Mouse (Mus musculus) cerebellum, postnatal 36 days (tissue): ENCODE measurements around the gene Cat.
A peak's percentile ranks its signal among the peaks of the same experiment; 100 is the strongest.

Experiments used
- DNase-seq, 2 experiments: peaks; one replicate each; pipeline ENCODE4 v3.0.0; 2021 to 2022; ENCODE audit warnings: mixed read lengths in 2 of 2

Cat gene

DNA sequence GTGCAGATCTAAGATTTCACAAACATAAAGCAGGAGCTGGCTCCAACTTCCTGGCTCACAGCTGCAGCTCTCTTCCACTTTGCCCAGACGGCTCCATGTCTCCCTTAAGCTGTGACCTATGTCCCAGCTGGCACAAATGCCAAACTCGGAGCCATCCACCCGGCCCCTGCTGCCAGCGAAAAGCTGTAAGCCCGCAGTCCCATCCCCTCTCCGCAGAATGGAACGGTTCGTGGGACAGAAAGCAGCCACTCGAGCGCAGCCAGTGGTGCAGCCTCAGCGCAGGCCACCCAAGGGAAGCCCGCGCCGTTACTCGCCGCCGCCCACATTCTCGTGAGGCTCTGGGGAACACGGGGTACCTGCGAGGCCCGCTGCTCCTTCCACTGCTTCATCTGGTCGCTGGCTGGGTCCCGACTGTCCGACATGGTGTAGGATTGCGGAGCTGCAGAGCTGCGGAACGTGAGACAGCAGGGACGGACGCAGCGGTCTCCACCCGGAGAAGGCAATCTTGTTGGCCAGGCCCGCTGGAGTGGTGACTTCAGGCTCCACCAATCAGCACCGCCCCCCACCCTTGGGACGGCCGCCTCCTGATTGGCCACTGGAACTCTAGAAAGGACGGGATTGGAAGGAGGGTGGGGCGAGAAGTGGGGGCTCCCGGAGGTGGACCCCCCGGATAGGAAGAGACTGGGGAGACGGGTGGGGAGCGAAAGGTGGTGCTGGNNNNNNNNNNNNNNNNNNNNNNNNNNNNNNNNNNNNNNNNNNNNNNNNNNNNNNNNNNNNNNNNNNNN is at the start of gene Cat:
Gene Cat (minus strand): TSS at position 544 of the 785 bp plus-strand sequence.
- DNase-seq, result peak; percentile 93 to 94

DNA sequence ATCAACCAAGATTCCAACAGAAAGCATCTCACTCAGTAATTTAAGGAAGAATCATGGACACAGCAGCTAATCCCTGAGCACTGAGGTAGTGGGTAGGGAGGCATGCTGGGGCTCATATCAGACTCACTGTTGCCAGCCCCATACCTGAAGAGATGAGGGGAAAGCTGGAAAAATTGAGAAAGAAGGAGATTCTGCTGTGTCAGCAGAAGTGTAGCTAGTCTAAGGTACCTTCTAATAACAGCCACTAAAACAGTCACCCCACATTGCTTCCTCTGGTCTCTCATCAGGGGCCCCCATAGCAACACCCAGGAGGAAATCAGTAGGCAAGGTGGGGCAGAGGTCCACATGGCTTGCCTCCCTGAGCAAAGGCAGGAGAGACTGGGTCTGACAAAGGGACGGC is 40.6 kb upstream of the Cat start:
- no peak for DNase-seq

DNA sequence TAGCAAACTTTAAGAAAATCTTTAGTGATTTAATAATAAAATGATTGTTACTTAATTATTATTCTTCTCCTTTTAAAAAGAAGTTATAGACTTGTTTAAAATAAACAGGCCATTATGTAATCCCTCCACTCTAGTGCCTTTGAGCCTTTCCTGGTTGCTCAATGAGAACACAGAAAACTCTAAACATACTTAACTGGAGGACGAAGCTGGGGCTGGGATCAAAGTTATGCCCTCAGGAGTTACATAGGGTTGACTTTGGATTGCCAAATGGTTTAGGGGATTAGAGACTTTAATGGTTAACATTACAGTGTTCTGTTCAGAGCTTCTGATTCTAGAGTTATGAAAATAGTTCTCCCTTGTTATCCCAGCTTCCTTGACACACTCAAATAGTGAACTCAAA is 31.5 kb upstream of the Cat start:
- no peak for DNase-seq

DNA sequence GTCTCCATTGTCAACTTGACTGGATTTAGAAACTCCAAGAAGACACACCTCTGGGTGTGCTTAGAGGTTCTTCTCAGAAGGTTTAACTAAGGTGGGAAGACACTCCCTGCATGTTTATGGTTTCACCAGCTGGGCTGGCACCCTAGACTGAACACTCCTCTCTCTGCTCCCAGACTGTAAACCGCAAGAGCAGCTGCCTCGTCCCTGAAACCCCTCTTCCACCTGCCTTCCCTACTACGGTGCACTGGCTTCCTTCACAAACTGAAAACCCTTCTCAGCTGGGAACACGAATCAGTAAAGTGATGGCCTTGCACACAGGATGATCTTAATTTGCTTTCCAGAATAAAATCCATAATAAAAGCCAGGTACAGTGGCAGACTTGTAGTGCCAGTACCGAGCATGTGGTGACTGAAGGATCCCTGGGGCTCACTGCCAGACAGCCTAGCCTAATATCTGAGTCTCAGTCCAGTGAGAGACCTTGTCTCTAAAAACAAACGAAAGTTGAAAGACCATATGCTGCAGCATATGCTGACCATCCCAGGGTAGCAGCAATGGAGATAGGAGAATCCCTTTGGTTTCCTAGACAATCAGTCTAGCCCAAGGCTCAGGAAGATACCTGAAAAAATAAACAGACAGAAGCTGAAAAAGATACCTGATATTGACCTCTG is 30.7 kb upstream of the Cat start:
- peak; percentile 76 to 77 for DNase-seq

DNA sequence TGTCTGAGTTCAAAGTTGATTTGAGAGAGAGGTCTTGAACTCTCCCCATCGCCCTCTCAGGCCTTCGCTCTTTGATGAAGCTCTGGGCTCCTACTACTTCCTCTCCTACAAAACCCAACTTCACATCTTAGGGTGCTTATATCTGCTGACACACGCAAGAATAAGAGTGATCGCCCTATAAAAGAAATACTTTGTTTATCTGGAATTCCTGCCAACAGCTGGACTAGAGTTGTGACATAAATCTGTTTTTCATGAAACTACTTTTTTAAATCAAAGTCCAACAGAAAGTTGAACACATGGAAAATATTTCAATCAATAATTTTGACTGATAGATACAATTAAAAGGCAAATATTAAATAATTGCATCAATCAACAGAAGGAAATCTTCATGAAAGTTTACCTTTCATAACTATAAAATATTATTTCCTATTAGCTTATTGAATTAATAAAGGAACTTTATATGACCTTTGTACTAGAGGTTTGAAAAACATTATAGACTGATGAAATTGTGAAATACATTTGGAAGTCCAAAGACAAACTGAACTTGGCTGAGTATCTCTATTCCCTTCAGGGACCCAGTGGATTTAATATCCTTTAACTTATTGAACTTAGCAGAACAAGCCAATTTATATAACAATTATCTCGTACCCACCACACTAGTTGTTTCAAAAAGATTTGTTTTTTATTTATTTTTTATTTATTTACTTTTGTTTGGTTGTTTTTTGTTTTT is 27.3 kb upstream of the Cat start:
- no peak for DNase-seq

DNA sequence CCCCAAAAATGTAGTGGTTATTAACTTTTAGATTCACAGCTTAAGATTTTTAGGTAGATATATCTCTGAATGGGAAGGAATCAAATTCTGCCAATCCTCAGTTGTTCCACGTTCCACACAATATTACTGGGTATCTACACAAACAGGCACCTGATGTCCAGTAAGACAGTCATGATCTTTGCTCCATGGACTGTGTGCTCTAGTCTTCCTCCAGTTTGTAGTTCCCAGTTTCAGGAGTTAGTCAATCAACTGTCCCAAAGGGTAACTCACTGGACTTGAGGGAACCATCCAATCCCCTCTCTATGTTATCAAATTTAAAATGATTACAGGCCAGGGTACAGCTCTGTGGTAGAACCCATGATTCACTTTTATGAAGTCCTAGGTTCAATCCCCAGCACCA is 26.7 kb upstream of the Cat start:
- DNase-seq, result no peak

DNA sequence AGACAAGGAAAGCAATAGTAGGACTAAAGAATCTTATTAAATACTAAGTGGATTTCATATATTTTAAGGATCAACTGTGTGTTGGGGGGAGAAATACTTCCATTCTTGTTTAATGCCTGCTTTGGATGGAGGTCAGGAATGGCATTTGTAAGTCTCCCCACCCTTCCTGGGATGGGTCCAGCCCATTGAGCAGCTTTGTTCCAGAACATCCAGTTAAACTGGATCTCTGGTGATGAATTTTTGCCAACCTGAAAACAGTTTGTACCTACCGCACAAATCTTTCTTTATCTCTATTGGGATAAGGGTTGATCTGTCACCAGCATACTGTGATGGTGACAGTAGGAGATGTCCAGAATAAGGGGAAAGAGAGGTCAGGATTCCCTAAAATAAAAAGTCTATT is 26.1 kb upstream of the Cat start:
- DNase-seq, result no peak

DNA sequence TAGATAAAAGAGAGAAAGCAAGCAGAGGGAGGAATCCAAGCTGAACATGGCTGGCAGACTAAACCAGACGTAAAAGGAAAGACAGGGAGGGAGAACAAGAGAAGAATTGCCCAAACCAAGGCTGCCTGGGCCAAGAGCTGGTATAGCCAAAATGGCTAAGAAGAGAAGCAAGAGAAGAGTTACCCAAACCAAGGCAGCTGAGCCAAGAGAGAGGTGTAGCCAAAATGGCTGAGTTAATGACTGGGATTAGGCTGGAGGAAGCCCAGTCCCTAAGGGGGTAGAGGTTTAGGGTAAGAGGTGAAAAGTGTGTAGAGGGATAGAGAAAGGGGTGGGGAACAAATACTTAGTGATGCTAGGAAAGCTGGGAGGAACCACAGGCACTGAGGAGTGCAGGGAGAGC is 22.7 kb upstream of the Cat start:
- DNase-seq, result no peak

DNA sequence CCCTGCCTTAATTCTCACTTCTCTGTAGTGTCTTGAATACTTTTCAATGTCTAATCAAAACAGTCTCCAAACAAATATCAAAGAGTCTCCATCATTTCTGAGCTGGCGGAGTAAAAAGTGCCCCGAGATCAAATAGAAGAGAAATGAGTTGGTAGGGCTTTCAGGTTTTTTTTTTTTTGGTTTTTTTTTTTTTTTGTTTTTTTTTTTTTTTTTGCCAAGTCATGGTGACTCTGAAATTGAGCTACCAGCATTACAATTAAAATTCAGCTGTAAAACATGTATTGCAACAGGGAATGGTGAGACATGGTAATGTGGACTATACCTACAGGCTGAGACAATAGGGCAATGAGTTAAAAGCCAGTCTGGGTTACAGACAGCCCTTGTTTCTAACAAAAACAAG is 21.0 kb upstream of the Cat start:
- DNase-seq, result no peak

DNA sequence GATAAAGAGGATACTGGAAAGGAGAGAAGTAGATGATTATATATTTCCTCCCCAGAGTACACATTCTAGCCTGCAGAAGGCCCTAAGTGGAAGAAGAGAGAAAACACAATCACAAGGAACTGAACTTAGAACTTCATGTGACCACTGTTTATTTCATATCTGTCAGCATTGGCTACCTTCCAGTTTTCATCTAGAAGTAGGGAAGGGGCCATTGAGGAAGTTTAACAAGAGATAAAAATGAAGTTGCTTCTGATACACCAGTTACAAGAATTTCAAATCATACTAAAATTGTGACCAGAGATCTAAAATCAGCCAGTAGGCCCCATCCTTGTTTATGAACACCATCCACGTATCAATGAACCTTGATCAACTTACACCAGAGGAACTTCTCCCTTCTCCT is 19.5 kb upstream of the Cat start:
- no peak for DNase-seq

DNA sequence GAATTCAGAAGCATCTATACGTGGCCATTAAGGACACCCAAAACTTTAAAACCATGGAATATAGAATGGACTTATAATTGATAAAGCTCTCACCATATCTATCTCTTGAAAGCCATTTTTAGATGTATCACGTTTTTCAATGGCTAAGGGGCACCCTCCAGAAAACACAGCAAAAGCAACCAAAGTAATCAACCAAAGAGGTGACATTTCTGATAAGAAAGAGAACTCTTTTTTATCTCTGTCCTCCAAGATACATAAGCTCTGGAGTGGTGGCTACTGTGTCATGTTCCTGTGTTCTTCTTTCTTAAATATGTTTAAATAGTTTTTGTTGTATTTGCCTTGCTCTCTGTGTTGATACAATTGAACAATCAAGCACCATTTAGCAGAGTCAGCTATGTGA is 15.8 kb upstream of the Cat start:
- DNase-seq, result no peak

DNA sequence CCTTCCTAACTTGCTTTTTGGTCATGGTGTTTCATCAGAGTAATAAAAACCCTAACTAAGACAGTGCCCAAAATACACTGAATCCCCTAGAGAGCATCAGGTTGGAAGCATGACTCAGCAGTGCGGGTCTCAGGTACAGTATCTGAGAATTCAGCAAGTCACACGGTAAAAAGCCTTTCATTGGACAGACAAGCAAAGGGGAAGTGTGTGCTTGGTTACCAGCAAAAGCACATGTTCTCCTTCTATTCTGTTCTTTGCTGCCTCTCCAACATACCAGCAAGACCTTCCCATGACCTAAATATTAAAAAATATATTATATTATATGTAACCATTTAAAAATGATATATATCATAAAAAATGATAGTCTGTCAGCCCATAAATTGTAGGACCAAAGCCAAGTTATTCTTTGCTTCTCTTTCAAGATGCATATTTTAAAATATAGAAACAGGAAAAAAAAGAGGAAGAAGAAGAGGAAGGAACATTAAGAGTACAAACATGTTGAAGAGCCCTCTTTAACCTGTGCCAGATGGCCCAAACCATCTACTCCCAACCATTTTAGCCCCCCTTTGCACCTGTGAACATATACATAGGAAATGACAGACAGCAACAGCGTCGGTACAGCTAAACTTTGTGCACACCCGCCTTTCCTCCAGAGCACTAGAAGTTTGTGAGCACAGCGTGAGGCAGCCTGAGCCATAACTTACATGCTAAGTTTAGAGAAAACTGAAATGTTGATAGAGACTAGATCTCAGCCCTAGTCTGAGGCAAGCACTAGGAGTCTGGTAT is 10.9 kb upstream of the Cat start:
- DNase-seq, result no peak

DNA sequence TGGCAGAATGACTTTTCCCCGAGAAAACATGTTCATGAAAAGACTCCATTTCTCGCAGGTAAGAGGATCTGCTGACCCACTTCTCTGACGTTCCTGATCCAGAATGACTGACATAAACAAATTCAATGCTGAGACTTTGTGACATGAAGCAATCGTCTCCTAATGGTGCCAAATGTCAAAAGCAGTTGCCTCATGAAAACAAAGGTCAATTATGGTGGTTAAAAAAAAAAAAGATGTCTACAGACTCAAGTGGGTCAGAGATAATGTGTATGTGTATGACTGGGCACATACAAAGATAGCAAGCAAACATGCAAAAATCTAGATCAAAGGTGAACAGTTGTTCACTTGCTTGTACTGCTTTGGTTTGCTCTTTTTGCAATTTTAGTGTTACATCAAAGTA is 8.9 kb upstream of the Cat start:
- DNase-seq, result no peak

DNA sequence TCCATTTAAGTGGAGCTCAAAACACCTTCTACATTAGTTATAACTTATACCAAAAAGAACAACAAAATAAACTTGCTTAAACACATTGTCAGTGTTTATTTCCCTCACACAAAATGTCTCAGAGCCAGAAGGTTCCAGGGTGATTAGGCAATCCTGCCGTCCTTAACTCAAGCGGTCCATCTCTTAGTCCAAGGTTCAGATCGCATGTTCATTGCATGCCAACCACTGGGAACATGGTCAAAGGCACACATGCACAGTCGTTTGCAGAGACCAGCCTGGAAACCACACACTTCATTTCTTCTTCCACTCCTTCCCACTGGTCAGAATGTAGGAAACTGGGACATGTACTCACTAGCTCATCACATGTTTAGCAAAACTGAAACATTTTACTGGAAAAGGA is 7.6 kb upstream of the Cat start:
- no peak for DNase-seq

DNA sequence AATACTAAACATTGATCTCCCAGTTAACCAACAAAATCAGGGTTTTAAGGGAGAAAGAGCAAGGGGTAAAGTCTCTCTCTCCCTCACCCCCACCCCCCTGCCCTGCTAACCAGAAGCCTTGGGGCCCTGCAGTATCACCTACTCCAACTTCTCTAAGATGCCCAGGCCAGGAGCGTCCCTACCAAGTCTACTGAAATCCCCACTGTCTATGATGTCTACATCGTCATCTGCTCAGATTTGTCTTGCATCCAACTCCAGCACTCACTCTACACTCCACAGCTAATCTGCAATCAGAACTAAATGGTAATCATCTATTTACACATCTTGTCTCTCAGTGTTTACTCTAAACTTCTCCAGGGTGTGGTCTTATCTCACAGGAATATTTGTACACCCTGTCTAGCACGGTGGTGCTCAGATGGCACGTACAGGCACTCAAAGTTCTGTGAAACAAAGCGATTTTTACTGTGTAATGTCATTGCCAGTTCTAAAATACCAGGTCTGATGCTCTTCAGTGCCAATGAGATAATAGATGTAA is 907 bp downstream of the Cat start:
- DNase-seq, result no peak

DNA sequence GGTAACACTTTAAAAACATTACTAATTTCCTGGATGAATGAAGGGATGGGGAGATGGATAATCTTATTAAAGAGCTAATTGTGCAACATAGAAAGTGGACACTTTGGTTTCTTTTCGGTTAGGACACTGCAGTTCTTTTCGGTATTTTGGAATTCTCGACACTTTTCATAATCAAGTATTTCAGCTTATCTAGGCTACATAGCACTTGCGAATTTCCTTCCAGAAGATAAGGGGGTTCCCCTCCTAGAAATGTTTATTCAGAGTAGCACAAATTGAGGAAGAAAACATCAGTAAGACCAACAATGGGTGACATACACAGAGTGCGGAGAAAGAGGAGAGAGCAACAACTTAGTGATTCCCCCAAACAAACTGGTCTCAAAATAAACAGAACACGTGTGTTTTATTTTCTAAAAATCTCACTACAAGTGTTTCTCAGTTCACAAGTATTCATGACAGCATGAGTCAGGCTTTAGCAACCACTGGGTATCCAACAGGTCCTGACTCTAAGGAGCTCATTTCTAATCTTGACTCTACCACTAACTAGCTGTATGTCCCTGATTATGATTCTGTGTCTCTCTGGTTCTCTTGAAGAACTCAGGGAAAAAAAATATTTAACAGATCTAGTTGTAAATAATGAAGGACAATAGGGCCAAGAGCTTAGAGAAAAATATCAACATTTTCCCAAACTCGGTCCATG is 1.5 kb downstream of the Cat start:
- DNase-seq, result no peak

DNA sequence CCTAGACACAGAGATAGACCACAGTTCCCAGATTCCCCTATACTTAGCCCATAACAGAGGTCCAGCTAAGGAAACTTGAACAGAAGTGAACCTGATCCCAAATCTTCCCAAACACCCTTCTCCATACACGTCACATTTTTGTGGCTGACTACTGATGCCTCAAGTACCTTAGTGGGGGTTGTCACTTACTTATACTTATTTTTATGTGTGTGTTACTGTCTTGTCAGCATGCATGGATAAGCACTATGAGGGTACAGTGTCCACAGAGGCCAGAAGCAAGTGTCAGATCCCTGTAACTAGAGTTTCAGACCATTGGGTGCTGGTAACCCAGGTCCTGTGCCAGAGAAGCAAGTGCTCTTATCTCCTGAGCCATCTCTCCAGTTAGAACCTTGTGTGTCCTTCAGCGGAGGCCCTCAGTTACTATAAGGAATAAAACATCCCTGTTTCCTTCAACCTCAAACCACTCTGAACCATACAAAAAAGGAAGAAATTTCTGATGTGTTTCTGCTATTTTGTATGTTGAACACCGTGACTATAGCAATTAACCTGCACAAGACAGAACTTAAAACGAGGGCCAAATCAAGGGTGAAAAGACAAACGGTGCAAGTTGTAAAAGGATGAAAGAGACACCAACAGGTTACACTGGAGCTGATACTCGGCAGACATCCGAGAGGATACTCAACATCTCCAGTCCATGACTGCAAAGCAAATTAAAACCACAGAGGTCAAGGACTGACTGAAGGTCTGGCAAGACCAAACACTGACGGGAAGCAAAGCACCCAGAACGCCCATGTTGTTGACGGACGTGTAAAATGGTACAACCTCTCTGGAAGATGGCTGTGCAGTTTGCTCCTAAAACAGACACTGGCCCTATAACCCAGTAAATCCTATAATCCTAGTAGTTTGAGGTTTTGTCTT is 3.4 kb downstream of the Cat start:
- no peak for DNase-seq

DNA sequence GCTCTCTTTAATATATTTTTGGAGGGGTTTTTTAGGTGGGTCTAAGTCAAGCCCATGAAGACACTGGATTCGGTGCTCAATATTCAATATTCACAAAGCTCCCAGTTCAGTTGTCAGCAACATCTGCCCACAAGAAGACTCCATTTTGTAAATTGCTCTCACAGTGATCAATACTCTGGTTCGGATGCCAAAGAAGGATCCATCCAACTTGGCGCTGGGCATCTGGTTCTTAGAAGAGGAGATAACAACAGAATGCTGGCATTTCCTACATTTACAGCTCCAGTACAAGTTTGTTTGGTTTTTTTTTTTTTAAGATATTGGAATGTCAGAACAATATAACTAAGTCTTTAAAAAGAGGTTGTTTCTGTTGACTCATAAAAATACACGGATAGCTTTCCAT is 4.1 kb downstream of the Cat start:
- no peak for DNase-seq

DNA sequence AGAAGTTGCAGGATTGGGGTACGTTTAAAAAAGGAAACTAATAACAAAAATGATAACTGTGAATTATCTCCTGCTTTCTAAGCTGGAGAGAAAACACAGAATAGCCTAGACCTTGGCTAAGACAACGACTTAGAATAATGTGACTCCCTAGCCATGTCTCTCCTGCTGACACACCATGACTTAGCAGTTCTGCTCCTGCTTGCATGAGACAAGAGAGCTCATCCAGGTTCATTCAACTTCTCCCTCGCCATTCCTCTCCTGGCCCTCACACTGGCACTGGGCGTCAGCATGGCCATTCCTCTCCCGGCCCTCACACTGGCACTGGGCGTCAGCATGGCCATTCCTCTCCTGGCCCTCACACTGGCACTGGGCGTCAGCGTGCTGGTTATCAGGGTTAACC is 4.7 kb downstream of the Cat start:
- no peak for DNase-seq

DNA sequence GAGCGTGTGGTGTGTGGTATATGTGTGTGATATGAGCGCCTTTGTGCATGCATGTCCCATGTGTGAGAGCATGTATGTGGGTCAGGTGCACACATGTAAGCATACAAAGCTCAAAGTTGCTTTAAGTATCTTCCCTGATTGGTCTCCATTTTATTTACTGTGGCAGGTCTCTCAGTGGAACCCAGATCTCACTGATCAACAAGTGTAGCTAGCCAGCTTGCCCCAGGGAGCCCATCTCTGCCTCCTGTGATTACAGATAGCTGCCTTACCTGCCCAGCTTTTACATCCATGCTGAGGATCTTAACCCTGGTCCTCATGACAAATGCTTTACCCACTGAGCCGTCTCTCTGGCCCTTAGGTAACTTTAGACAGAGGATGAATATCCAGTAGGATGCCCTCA is 6.6 kb downstream of the Cat start:
- no peak for DNase-seq

DNA sequence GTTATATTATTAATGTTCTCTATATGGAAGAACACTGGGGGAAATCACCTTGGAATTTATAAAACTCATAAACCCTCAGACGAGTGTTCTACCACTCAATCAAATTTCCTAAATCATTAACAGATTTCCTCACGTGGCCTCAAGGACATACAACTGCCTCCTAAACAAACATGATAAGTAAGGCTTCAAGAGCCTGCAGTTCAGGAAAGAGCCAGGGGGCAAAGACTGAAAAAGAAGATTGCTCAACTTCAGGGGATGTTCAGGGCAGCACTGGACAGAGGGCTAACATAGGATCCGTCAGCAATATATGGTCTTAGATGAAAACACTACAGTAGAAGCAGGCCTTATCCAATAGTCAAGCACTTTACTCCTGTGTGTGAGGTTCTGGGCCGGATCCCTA is 7.5 kb downstream of the Cat start:
- DNase-seq, result no peak
